Mouse (Mus musculus): Measurements from ENCODE around the gene Kcnmb3.

DNA sequence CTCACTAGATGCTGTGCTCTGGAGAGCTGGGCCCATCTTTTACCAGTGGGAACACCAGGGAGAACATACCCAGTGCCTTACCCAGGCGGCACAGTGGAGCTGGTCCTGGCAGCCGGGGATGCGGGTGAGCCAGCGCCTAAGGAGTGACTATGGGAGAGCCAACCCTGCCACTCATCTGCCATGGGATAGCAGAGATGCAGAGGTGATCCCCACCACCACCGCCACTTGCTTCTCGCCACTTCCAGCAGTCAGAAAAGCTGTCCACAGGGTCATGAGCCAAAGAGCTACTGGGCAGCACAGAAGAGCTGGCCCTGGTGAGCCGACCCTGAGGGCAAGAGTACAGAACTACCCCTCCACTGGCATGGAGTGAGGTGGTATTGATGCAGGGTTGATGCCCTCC, 12.1 kb downstream of the Kcnmb3 start:
- TF ChIP-seq CTCF (IDR thresholded peaks at IDR 0.05; ENCODE audit: low read depth) (no peak), EP300 (IDR thresholded peaks at IDR 0.05; ENCODE audit: low read depth) (no peak)

All from liver, embryonic 14.5 days (tissue).